Mouse (Mus musculus) limb, embryonic 12.5 days (tissue): ENCODE measurements around the gene Rnf222. TPM values are rescaled to one million over a fixed set of nuclear protein-coding genes. Genes with fewer than 3 reads are reported as not detected.

Source experiments
- ATAC-seq: fragments of 200-750 bp; cut with Nextera tagmentation; 2 replicates; pipeline ENCODE4 v1.8.0; 2017; ENCODE audit warnings: low read depth, moderate TSS enrichment; ENCODE audit not compliant: insufficient number of reproducible peaks, insufficient read depth, low FRiP score, low TSS enrichment
- H3K27ac ChIP-seq: fragments of 300-500 bp; sonication (generic); 2 replicates; pipeline ENCODE4 v1.5.1; 2016; ENCODE audit warnings: mild to moderate bottlenecking, moderate library complexity
- H3K27me3 ChIP-seq: fragments of 300-500 bp; sonication (generic); 2 replicates; pipeline ENCODE4 v1.6.1; 2016; ENCODE audit warnings: mild to moderate bottlenecking, moderate library complexity
- H3K36me3 ChIP-seq: fragments of 300-500 bp; sonication (generic); 2 replicates; pipeline ENCODE4 v1.6.1; 2016; ENCODE audit warnings: mild to moderate bottlenecking, moderate library complexity
- H3K4me1 ChIP-seq: fragments of 300-500 bp; sonication (generic); replicated peaks from 2 replicates; pipeline ENCODE4 v1.6.1; 2016
- H3K4me2 ChIP-seq: fragments of 300-500 bp; sonication (generic); 2 replicates; pipeline ENCODE4 v1.6.1; 2016; ENCODE audit warnings: mild to moderate bottlenecking, moderate library complexity
- H3K4me3 ChIP-seq: fragments of 300-500 bp; sonication (generic); replicated peaks from 2 replicates; pipeline ENCODE4 v1.5.1; 2016; ENCODE audit warnings: mild to moderate bottlenecking
- H3K9ac ChIP-seq: fragments of 300-500 bp; sonication (generic); replicated peaks from 2 replicates; pipeline ENCODE4 v1.6.1; 2016; ENCODE audit warnings: mild to moderate bottlenecking, moderate library complexity
- H3K9me3 ChIP-seq: fragments of 300-500 bp; sonication (generic); 2 replicates; pipeline ENCODE4 v1.6.1; 2016; ENCODE audit warnings: mild to moderate bottlenecking, moderate library complexity
- whole genome bisulfite sequencing: fragments of 180-500 bp; shearing (Covaris S2); methylation state at CpG from one replicate; pipeline ENCODE4 v1.1.7; 2016; 5-methylcytosine and 5-hydroxymethylcytosine counted together
- polyA plus RNA-seq: library from polyadenylated mRNA; unstranded; fragments of >200 nt; fragmentation: Nextera tagmentation; extraction: Ambion mirVana; gene quantifications from 2 replicates; pipeline ENCODE4 v1.2.1, GENCODE M21; 2016

Gene Rnf222
- polyA plus RNA-seq, 1 experiment from 2014 or later: 0.05 TPM

DNA sequence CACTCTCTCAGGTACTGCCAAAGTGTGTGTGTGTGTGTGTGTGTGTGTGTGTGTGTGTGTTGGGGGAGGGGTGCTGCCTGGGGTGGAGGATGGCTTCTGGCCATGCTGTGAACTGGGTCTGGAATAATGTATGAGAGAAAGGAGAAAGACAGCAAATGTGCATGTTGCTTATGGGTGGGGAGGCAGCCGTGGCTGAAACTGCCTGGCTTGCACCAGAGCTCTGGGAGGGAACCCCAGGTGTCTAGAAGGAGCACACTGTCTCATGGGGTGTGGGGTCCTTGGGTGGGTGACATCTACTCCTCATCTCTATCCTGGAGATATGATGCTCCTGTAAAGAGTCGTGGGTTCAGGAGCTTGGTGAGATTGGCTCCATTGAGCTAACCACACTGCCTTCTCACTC, 300 bp downstream of the Rnf222 start:
- no peak for ATAC-seq
- H3K9ac ChIP-seq: no peak overlapping the region
- H3K36me3 ChIP-seq: no peaks in the 10 kb centered on the region
- no peaks in the 10 kb centered on the region for H3K9me3 ChIP-seq
- no peak overlapping the region for H3K27ac ChIP-seq
- H3K4me2 ChIP-seq: no peak overlapping the region
- no peaks in the 10 kb centered on the region for H3K4me1 ChIP-seq
- H3K27me3 ChIP-seq: peaks cover 12% of the 10 kb centered on the region; the same call in 1 of the 2 replicates
- H3K4me3 ChIP-seq: no peak overlapping the region
- 60% methylated on average over 2 of the region's 2 CpGs for WGBS

GRCm38 (mm10) chr11:68890625-68891024, 2.3 kb downstream of the Rnf222 start:
- Histone ChIP-seq H3K36me3 (no peaks in the 10 kb centered on the region), H3K4me2 (no peak overlapping the region), H3K27ac (no peak overlapping the region), H3K9me3 (no peaks in the 10 kb centered on the region), H3K4me1 (no peaks in the 10 kb centered on the region), H3K9ac (no peak overlapping the region), H3K27me3 (peaks cover 12% of the 10 kb centered on the region; the same call in 1 of the 2 replicates), H3K4me3 (no peak overlapping the region)
- no peak for ATAC-seq
- WGBS: 51% methylated on average over 2 of the region's 2 CpGs

DNA sequence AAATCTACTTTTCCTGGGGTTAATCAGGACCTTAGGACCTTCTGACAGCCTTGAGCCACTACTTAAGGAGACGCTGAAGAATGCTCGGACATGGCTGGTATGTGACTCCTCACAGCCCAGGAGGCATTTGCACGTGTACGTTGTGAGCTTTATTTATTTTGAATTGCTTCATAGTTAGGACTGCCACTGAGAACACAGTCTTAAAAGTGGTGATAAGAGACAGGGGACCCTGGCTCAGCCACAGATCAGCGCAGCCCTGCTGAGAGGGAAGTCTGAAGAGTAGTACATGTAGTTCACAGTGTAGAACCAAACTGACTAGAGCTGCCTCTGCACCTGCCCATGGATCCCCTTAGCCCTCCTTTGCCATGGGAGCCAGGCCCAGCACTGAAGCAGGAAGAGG, 3.5 kb downstream of the Rnf222 start:
- H3K9ac ChIP-seq: no peak overlapping the region
- H3K27me3 ChIP-seq: peaks cover 12% of the 10 kb centered on the region; the same call in 1 of the 2 replicates
- H3K4me2 ChIP-seq: no peak overlapping the region
- H3K4me1 ChIP-seq: no peaks in the 10 kb centered on the region
- no peaks in the 10 kb centered on the region for H3K36me3 ChIP-seq
- WGBS: 84% methylated on average over 5 of the region's 5 CpGs
- no peak overlapping the region for H3K27ac ChIP-seq
- no peaks in the 10 kb centered on the region for H3K9me3 ChIP-seq
- no peak for ATAC-seq
- H3K4me3 ChIP-seq: no peak overlapping the region

- H3K4me2 ChIP-seq: no peak overlapping the region
- WGBS: 78% methylated on average over 15 of the region's 15 CpGs
- no peak overlapping the region for H3K4me3 ChIP-seq
- H3K4me1 ChIP-seq: no peaks in the 10 kb centered on the region
- peaks cover 12% of the 10 kb centered on the region; the same call in 1 of the 2 replicates for H3K27me3 ChIP-seq
- H3K27ac ChIP-seq: no peak overlapping the region
- ATAC-seq: no peak
- no peaks in the 10 kb centered on the region for H3K36me3 ChIP-seq
- no peaks in the 10 kb centered on the region for H3K9me3 ChIP-seq
- no peak overlapping the region for H3K9ac ChIP-seq
These were observed 4.0 kb downstream of the Rnf222 start for GRCm38 (mm10) chr11:68892233-68892832.

DNA sequence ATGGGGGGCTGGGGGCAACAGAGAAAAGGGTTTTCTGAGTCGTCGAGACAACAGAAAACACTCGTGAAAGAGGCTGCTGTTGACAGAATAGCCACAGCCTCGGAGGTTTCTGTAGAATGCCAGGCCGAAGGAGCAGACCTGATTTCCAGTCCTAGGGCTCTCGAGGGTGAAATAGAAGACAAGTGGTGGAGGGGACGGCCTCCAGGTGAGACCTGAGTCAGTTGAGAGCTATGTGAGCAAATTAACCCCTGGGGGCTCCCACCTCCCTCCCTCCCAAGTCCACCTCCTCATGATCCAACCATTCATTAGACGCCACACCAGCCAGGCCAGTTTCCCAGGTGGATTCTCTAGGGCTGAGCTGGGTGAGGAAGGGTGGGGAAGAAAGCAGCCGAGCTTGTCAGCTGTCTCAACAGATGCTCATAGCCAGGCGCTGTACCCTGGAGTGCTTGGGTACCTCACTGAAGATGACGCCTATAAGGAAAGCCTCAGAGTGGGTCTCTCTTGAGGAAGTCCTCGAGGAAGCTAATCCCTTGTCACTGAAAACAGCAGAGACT, 5.6 kb downstream of the Rnf222 start:
- H3K9me3 ChIP-seq: no peaks in the 10 kb centered on the region
- WGBS: 63% methylated on average over 12 of the region's 12 CpGs
- no peak overlapping the region for H3K9ac ChIP-seq
- no peaks in the 10 kb centered on the region for H3K4me1 ChIP-seq
- H3K4me3 ChIP-seq: no peak overlapping the region
- ATAC-seq: no peak
- peaks cover 7% of the 10 kb centered on the region; the same call in 1 of the 2 replicates for H3K27me3 ChIP-seq
- no peaks in the 10 kb centered on the region for H3K36me3 ChIP-seq
- no peak overlapping the region for H3K4me2 ChIP-seq
- no peak overlapping the region for H3K27ac ChIP-seq

- WGBS: 90% methylated on average over 5 of the region's 5 CpGs
- no peak for ATAC-seq
These were observed 7.9 kb downstream of the Rnf222 start for GRCm38 (mm10) chr11:68896247-68896646.

DNA sequence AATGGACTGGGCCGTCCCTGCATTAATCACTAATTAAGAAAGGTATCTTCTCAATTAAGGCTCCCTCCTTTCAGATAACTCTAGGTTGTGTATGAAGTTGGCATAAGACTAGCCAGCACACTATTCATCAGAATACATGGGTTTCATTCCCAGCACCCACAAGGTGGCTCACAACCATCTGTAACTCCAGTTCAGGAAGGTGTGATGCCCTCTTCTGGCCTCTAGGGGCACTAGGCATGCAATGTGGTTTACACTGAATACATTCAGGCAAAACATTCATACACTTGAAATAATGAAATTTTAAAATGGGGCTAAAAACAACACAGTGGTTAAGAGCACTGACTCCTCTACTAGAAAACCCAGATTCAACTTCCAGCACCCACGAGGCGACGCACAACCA, 8.8 kb downstream of the Rnf222 start:
- Histone ChIP-seq H3K4me1 (no peaks in the 10 kb centered on the region), H3K27me3 (peaks cover 8% of the 10 kb centered on the region; the same call in 1 of the 2 replicates), H3K9me3 (no peaks in the 10 kb centered on the region), H3K4me3 (no peak overlapping the region), H3K27ac (no peak overlapping the region), H3K4me2 (no peak overlapping the region), H3K9ac (no peak overlapping the region), H3K36me3 (no peaks in the 10 kb centered on the region)
- no peak for ATAC-seq
- 44% methylated on average over 4 of the region's 4 CpGs for WGBS

More at GRCm38 (mm10) chr11:68896247-68896646, 7.9 kb downstream of the Rnf222 start:
- no peak overlapping the region for H3K4me2 ChIP-seq
- no peak overlapping the region for H3K27ac ChIP-seq
- H3K9ac ChIP-seq: no peak overlapping the region
- no peaks in the 10 kb centered on the region for H3K4me1 ChIP-seq
- H3K27me3 ChIP-seq: peaks cover 11% of the 10 kb centered on the region; the same call in 1 of the 2 replicates
- H3K4me3 ChIP-seq: no peak overlapping the region
- no peaks in the 10 kb centered on the region for H3K36me3 ChIP-seq
- no peaks in the 10 kb centered on the region for H3K9me3 ChIP-seq

DNA sequence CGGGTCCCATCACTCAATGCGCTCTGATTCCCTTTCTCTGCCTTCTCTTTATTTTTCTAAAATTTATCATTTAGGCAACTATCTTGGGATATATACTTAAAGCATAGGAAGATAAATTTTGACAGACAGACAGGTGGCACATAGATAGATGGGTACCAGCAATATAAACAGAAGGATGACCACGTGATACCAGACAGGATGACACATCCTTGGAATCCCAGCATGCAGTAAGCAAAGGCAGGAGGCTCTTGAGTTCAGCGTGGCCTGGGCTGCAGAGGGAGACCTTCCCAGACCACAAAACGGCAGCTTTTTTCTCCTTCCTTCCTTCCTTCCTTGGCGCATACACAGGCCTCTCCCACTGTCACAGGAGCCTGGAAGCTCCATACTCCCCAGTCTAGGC, 9.5 kb downstream of the Rnf222 start:
- H3K9me3 ChIP-seq: no peaks in the 10 kb centered on the region
- peaks cover 5% of the 10 kb centered on the region; the same call in 1 of the 2 replicates for H3K4me1 ChIP-seq
- peaks cover 3% of the 10 kb centered on the region for H3K36me3 ChIP-seq
- no peak overlapping the region for H3K4me3 ChIP-seq
- no peak overlapping the region for H3K27ac ChIP-seq
- no peak for ATAC-seq
- H3K4me2 ChIP-seq: no peak overlapping the region
- H3K9ac ChIP-seq: no peak overlapping the region
- peaks cover 4% of the 10 kb centered on the region; the same call in 1 of the 2 replicates for H3K27me3 ChIP-seq
- WGBS: 74% methylated on average over 6 of the region's 6 CpGs

- Histone ChIP-seq H3K9me3 (no peaks in the 10 kb centered on the region), H3K4me3 (no peak overlapping the region), H3K9ac (no peak overlapping the region), H3K4me2 (no peak overlapping the region), H3K4me1 (peaks cover 7% of the 10 kb centered on the region; the same call in 1 of the 2 replicates), H3K36me3 (peaks cover 12% of the 10 kb centered on the region), H3K27me3 (peaks cover 4% of the 10 kb centered on the region; the same call in 1 of the 2 replicates), H3K27ac (no peak overlapping the region)
- no peak for ATAC-seq
- WGBS: 89% methylated on average over 6 of the region's 6 CpGs
These were observed 10.4 kb downstream of the Rnf222 start for GRCm38 (mm10) chr11:68898790-68899189.

GRCm38 (mm10) chr11:68899815-68900214, 11.5 kb downstream of the Rnf222 start:
- Histone ChIP-seq H3K27ac (no peak overlapping the region), H3K36me3 (peaks cover 23% of the 10 kb centered on the region), H3K27me3 (peaks cover 4% of the 10 kb centered on the region; the same call in 1 of the 2 replicates), H3K4me1 (peaks cover 7% of the 10 kb centered on the region; the same call in 1 of the 2 replicates), H3K9me3 (no peaks in the 10 kb centered on the region), H3K4me2 (no peak overlapping the region), H3K4me3 (no peak overlapping the region), H3K9ac (no peak overlapping the region)
- 88% methylated on average over 8 of the region's 8 CpGs for WGBS
- ATAC-seq: no peak

DNA sequence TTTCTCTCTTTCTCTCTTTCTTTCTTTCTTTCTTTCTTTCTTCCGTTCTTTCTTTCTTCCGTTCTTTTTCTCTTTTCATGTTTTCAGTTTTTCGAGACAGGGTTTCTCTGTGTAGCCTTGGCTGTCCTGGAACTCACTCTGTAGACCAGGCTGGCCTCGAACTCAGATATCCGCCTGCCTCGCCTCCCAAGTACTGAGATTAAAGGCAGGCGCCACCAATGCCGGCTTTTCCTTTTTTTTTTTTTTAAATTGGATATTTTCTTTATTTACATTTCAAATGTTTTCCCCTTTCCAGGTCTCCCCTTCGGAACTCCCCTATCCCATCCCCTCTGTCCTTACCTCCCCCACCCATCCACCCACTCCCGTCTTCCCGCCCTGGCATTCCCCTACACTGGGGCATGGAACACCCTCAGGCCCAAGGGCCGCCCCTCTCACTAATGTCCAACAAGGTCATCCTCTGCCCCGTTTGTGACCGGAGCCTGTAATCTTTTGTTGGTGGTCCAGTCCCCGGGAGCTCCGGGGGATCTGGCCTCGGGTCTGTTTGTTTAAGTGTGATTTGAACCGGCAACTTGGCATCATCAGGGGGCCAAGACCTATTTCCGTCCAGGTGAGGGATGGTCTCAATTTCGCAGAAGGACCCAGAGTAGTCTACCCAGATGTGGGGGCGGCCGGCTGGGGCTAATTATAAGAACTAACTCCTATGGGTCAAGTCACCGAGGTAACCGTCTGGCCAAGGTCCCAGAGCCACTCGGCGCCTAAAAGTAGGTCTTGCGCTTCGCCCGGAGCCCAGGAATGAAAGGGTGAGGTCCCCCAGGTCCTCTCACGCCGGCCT, 12.4 kb downstream of the Rnf222 start:
- Histone ChIP-seq H3K4me3 (peak overlapping the region; percentile 87), H3K27ac (no peak overlapping the region; the same call in 1 of the 2 replicates), H3K36me3 (peaks cover 32% of the 10 kb centered on the region), H3K9me3 (no peaks in the 10 kb centered on the region), H3K27me3 (peaks cover 4% of the 10 kb centered on the region; the same call in 1 of the 2 replicates), H3K4me1 (peaks cover 7% of the 10 kb centered on the region; the same call in 1 of the 2 replicates), H3K9ac (peak overlapping the region; percentile 57), H3K4me2 (peak overlapping the region; percentile 65)
- peak; percentile 40; the same call in 1 of the 2 replicates for ATAC-seq
- WGBS: 24% methylated on average over 31 of the region's 31 CpGs
